Mouse (Mus musculus): ENCODE data around the gene Capzb. TPM values are rescaled to one million over a fixed set of nuclear protein-coding genes. Genes with fewer than 3 reads are reported as not detected.
A peak's percentile ranks its signal among the peaks of the same experiment; 100 is the strongest.

Capzb gene
- polyA plus RNA-seq (2015; fragmentation: Nextera tagmentation; extraction: Ambion mirVana), result 331 and 334 TPM in 2 replicates

DNA sequence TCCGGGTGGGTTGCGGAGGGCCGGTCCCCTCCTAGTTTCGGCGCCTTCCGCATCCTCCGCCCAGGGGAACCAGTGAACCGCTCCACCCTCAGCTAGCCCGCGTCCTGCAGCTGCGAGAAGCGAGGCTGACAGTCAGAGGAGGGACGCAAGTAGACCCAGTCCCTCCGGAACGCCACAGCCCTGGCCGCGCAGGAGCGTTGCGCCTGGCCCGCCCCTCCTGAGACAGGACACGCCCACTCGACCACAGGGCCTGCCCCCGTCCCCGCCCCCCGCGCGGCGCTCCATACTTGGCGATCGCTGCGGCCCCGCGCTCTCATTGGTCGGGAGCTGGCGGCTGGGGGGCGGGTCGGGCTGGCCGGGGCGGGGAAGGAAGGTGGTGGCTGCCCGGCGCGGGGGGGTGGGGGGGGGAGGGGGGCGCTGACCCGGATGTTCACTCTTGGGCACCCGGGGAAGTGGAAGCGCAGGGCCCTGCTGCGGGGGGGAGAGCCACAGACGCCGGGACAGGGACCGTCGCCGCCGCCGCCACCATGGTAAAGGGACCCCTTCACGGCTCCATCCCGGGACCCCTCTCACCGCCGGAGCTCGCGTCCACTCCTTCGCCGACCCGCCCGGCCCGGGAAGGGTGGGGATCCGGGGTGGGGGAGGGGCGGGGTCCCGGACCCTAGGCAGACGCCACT lies at the start of gene Capzb:
Gene Capzb, plus strand, starts transcription at position 401 of the 677 bp plus-strand sequence.
- no peaks in the 10 kb centered on the region for H3K36me3 ChIP-seq
- H3K27ac ChIP-seq (replicated peaks), result peak within 1 kb of the TSS; percentile 91
- peak within 1 kb of the TSS; percentile 90 for H3K9ac ChIP-seq
- H3K4me1 ChIP-seq (replicated peaks), result peaks cover 39% of the 10 kb centered on the region
- under 1% methylated on average over 54 of the region's 69 CpGs for WGBS
- no peaks in the 10 kb centered on the region for H3K27me3 ChIP-seq
- H3K9me3 ChIP-seq, result no peaks in the 10 kb centered on the region
- peak; percentile 99 for ATAC-seq (ENCODE audit: low FRiP score, low read depth)
- H3K4me3 ChIP-seq, result peak within 1 kb of the TSS; percentile 78
- H3K4me2 ChIP-seq, result peak within 1 kb of the TSS; percentile 98

DNA sequence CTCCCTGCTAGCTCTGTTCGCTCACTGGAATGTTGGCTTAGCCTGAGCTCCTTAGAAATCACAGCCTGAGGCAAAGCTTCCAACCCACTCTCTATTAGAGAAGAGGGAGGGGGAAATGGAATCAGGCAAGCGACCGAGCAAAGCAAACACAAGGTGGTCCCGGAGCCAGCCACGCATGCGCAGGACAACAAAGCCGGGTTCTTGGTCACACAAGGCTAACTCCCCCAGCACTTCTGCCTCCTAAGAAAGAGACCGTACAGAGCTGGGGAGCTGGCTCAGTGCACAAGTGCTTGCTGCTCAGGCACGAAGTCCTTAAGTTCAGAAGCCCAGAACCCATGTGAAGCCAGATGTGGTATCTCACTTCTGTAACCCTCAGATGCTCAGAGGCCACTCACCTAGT lies 49.7 kb upstream of the Capzb start:
- Histone ChIP-seq H3K4me3 (no peak overlapping the region), H3K27me3 (no peaks in the 10 kb centered on the region), H3K9me3 (peaks cover 6% of the 10 kb centered on the region; the same call in 1 of the 2 replicates), H3K9ac (no peak overlapping the region), H3K36me3 (no peaks in the 10 kb centered on the region), H3K4me1 (replicated peaks) (no peaks in the 10 kb centered on the region), H3K4me2 (peak overlapping the region; percentile 30), H3K27ac (replicated peaks) (no peak overlapping the region)
- no peak for ATAC-seq (ENCODE audit: low FRiP score, low read depth)
- WGBS, result 50% methylated on average over 9 of the region's 9 CpGs

GRCm38 (mm10) chr4:139144577-139144976 lies 48.1 kb upstream of the Capzb start:
- no peaks in the 10 kb centered on the region for H3K27me3 ChIP-seq
- H3K9me3 ChIP-seq, result peaks cover 16% of the 10 kb centered on the region
- H3K4me3 ChIP-seq, result no peak overlapping the region
- 70% methylated on average over 4 of the region's 4 CpGs for WGBS
- H3K36me3 ChIP-seq, result no peaks in the 10 kb centered on the region
- ATAC-seq (ENCODE audit: low FRiP score, low read depth), result no peak
- no peak overlapping the region for H3K9ac ChIP-seq
- H3K27ac ChIP-seq (replicated peaks), result no peak overlapping the region
- no peak overlapping the region for H3K4me2 ChIP-seq
- H3K4me1 ChIP-seq (replicated peaks), result no peaks in the 10 kb centered on the region

- no peak overlapping the region for H3K4me3 ChIP-seq
- H3K9ac ChIP-seq, result no peak overlapping the region
- ATAC-seq (ENCODE audit: low FRiP score, low read depth), result no peak
- H3K4me2 ChIP-seq, result no peak overlapping the region
- peaks cover 16% of the 10 kb centered on the region for H3K9me3 ChIP-seq
- no peaks in the 10 kb centered on the region for H3K27me3 ChIP-seq
- no peaks in the 10 kb centered on the region for H3K36me3 ChIP-seq
- no peak overlapping the region for H3K27ac ChIP-seq (replicated peaks)
- no peaks in the 10 kb centered on the region for H3K4me1 ChIP-seq (replicated peaks)
- WGBS, result 94% methylated on average over 11 of the region's 11 CpGs
These were observed 47.5 kb upstream of the Capzb start for GRCm38 (mm10) chr4:139145156-139145555.

DNA sequence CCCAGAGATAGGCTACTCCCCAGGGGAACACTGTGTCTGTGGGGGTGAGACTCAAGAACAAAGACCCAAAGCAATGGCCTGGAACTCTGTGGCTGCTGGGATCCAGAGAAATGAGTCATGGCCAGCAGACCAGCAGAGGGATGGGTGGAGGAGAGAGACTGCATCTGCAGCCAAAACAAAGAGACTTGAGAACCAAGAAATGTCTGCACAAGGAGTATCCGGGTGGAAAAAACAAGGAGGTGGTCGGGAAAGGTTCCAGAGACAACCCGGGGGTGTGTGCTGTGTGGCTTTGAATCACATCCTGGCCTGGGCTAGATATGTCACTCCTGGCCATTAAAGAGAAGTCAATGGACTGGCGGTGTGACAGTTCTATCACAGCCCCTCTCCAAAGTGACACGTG lies 45.9 kb upstream of the Capzb start:
- Histone ChIP-seq H3K4me3 (no peak overlapping the region), H3K9me3 (peaks cover 16% of the 10 kb centered on the region), H3K27ac (replicated peaks) (no peak overlapping the region), H3K4me1 (replicated peaks) (no peaks in the 10 kb centered on the region), H3K27me3 (no peaks in the 10 kb centered on the region), H3K9ac (no peak overlapping the region), H3K4me2 (no peak overlapping the region), H3K36me3 (no peaks in the 10 kb centered on the region)
- ATAC-seq (ENCODE audit: low FRiP score, low read depth), result no peak
- WGBS, result 83% methylated on average over 5 of the region's 5 CpGs

- no peak overlapping the region for H3K4me3 ChIP-seq
- no peak overlapping the region for H3K4me2 ChIP-seq
- no peak for ATAC-seq (ENCODE audit: low FRiP score, low read depth)
- H3K27me3 ChIP-seq, result no peaks in the 10 kb centered on the region
- no peaks in the 10 kb centered on the region for H3K4me1 ChIP-seq (replicated peaks)
- H3K36me3 ChIP-seq, result no peaks in the 10 kb centered on the region
- no peak overlapping the region for H3K9ac ChIP-seq
- WGBS, result 78% methylated on average over 6 of the region's 6 CpGs
- no peak overlapping the region for H3K27ac ChIP-seq (replicated peaks)
- H3K9me3 ChIP-seq, result peaks cover 16% of the 10 kb centered on the region
These were observed 41.3 kb upstream of the Capzb start for GRCm38 (mm10) chr4:139151370-139151769.

DNA sequence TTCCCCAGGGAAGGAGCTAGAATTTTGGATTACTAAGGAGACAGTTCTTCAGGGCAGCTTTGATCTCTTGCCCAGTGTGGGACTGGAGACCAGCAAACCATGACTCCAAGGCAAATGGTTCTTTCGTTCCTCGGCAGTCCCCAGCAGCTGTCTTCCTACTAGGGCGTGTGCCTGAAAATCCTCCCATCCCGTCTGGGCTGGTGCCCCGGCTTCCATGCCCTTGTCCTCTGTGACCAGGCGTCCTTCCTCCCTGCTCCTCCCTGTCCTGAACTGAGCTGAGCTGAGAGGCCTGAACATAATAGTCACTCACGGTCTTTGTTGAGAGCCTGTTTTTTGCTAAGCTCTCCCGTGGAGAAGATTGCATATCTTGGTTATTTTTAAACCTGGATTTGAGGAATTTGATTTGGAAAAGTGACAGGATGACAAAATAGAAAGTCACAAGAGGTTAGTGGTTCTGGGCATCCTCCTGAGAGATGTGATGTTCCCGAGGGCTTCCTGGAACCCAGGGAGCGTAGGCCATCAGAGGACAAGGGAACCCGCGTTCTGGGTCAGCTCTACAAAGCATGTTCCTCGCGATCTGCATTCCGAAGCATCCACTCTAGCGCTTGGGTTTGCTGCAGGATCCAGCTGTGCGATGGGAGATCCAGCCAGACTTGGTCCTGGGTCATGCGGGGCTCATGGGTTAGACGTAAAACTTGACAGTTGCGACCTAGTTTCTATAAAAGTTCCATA lies 38.0 kb upstream of the Capzb start:
- Histone ChIP-seq H3K27me3 (no peaks in the 10 kb centered on the region), H3K9ac (no peak overlapping the region), H3K9me3 (no peaks in the 10 kb centered on the region), H3K36me3 (no peaks in the 10 kb centered on the region), H3K4me2 (no peak overlapping the region), H3K4me3 (no peak overlapping the region), H3K27ac (replicated peaks) (no peak overlapping the region), H3K4me1 (replicated peaks) (no peaks in the 10 kb centered on the region)
- WGBS, result 76% methylated on average over 20 of the region's 20 CpGs
- ATAC-seq (ENCODE audit: low FRiP score, low read depth), result no peak

DNA sequence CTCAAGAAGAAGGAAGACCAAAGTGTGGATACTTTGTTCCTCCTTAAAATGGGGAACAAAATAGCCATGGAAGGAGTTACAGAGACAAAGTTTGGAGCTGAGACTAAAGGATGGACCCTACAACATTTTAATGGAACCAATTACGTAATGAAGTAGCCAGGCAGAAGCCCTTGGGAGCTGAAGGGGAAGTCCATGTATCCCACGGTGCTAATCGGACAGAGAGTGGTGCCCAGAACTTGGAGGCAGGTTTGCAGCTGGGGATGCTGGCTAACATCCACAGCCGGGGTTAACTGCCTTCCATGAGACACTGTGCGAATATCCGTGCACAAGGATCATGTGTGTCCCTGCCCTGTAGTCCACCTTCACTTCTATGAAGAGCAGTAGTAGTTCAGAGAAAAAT lies 36.2 kb upstream of the Capzb start:
- Histone ChIP-seq H3K27ac (replicated peaks) (no peak overlapping the region), H3K4me3 (no peak overlapping the region), H3K36me3 (no peaks in the 10 kb centered on the region), H3K4me2 (no peak overlapping the region), H3K27me3 (no peaks in the 10 kb centered on the region), H3K4me1 (replicated peaks) (no peaks in the 10 kb centered on the region), H3K9me3 (no peaks in the 10 kb centered on the region), H3K9ac (no peak overlapping the region)
- no peak for ATAC-seq (ENCODE audit: low FRiP score, low read depth)
- 90% methylated on average over 6 of the region's 6 CpGs for WGBS

GRCm38 (mm10) chr4:139158350-139158749 lies 34.3 kb upstream of the Capzb start:
- Histone ChIP-seq H3K9ac (no peak overlapping the region), H3K4me3 (no peak overlapping the region), H3K9me3 (no peaks in the 10 kb centered on the region), H3K27ac (replicated peaks) (no peak overlapping the region), H3K4me2 (no peak overlapping the region), H3K36me3 (no peaks in the 10 kb centered on the region), H3K4me1 (replicated peaks) (no peaks in the 10 kb centered on the region), H3K27me3 (no peaks in the 10 kb centered on the region)
- no peak for ATAC-seq (ENCODE audit: low FRiP score, low read depth)
- WGBS, result 89% methylated on average over 14 of the region's 14 CpGs

GRCm38 (mm10) chr4:139161076-139161475 lies 31.6 kb upstream of the Capzb start:
- no peak for ATAC-seq (ENCODE audit: low FRiP score, low read depth)
- no peak overlapping the region for H3K27ac ChIP-seq (replicated peaks)
- no peaks in the 10 kb centered on the region for H3K27me3 ChIP-seq
- no peak overlapping the region for H3K9ac ChIP-seq
- H3K4me1 ChIP-seq (replicated peaks), result no peaks in the 10 kb centered on the region
- no peak overlapping the region for H3K4me3 ChIP-seq
- H3K9me3 ChIP-seq, result no peaks in the 10 kb centered on the region
- 79% methylated on average over 2 of the region's 2 CpGs for WGBS
- no peaks in the 10 kb centered on the region for H3K36me3 ChIP-seq
- no peak overlapping the region for H3K4me2 ChIP-seq

DNA sequence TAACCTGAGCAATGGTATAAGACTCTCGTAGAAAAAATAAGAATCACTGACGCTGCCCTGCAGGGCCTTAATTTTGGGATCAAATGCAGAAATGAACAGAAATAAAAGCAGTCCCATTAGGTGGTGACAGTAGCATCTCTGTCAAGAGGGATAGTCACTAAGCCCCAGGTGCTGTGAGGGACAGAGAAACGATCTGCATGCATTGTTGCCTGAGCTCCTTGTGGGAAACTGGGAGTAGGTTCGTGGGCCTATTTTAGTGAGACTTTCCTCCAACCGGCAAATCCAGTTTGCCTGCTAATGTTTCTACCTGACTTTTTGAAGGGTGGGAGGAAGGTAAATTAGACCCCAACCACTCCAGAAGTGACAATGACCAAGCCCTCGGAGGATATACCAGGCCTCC lies 28.6 kb upstream of the Capzb start:
- WGBS, result 96% methylated on average over 6 of the region's 6 CpGs
- H3K4me2 ChIP-seq, result no peak overlapping the region

GRCm38 (mm10) chr4:139165259-139165658 lies 27.4 kb upstream of the Capzb start:
- no peaks in the 10 kb centered on the region for H3K27me3 ChIP-seq
- no peak overlapping the region for H3K9ac ChIP-seq
- no peaks in the 10 kb centered on the region for H3K9me3 ChIP-seq
- H3K36me3 ChIP-seq, result no peaks in the 10 kb centered on the region
- WGBS, result 78% methylated on average over 8 of the region's 8 CpGs
- H3K4me2 ChIP-seq, result no peak overlapping the region
- no peak overlapping the region for H3K4me3 ChIP-seq
- ATAC-seq (ENCODE audit: low FRiP score, low read depth), result no peak
- H3K27ac ChIP-seq (replicated peaks), result no peak overlapping the region
- H3K4me1 ChIP-seq (replicated peaks), result no peaks in the 10 kb centered on the region

More for the DNA sequence above, 28.6 kb upstream of the Capzb start:
- H3K4me1 ChIP-seq (replicated peaks), result no peaks in the 10 kb centered on the region
- no peak overlapping the region for H3K27ac ChIP-seq (replicated peaks)
- H3K9me3 ChIP-seq, result no peaks in the 10 kb centered on the region
- no peak for ATAC-seq (ENCODE audit: low FRiP score, low read depth)
- no peaks in the 10 kb centered on the region for H3K36me3 ChIP-seq
- no peaks in the 10 kb centered on the region for H3K27me3 ChIP-seq
- H3K9ac ChIP-seq, result no peak overlapping the region
- H3K4me3 ChIP-seq, result no peak overlapping the region

All from hindbrain, embryonic 15.5 days (tissue).